Mouse (Mus musculus): ENCODE data around the gene Hmces. TPM values are rescaled to one million over a fixed set of nuclear protein-coding genes. Genes with fewer than 3 reads are reported as not detected.
A peak's percentile ranks its signal among the peaks of the same experiment; 100 is the strongest.

Gene Hmces
- polyA plus RNA-seq, 1 experiment from 2014 or later = 81.9 TPM

DNA sequence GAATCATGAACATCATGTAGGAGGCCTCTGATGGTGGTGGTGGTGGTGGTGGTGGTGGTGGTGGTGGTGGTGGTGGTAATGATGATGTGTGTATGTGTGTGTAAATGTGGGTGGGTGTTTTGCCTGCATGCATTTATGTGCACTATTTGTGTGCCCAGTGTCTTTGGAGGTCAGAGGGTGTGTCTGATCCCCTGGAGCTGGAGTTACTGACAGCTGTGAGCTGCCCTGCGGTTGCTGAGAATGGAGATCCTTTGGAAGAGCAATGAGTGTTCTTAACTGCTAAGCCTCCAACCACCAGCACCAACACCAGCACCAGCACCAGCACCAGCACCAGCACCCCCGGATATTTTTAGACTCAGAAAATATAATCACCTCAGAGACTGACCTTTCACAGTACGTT, 31.5 kb upstream of the Hmces start:
- Histone ChIP-seq H3K4me1 (no peaks in the 10 kb centered on the region), H3K36me3 (no peaks in the 10 kb centered on the region), H3K4me3 (no peak overlapping the region), H3K27me3 (ENCODE audit: low read depth, poor library complexity, severe bottlenecking) (no peaks in the 10 kb centered on the region), H3K9me3 (replicated peaks) (no peaks in the 10 kb centered on the region), H3K27ac (no peak overlapping the region)
- 82% methylated on average over 3 of the region's 3 CpGs for WGBS
- DNase-seq (ENCODE audit: low spot score) = no peak

DNA sequence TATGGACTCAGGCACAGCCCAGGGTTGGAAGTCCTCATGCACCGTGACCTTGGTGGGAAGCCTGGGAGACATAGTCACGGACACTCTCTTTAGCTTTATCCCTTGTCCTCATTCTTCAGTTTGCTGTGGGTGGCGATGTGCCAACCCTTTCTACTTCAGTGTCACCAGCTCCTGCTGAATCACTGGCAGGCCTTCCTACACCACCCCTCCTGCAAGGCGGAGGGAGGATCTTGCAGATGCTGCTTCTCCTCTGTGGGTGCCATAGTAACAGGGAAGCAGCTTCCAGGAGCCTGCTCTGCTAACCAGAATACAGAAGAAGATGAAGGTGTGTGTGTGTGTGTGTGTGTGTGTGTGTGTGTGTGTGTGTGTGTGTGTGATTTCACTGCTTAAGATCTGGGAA, 30.9 kb upstream of the Hmces start:
- DNase-seq (ENCODE audit: low spot score) = no peak

DNA sequence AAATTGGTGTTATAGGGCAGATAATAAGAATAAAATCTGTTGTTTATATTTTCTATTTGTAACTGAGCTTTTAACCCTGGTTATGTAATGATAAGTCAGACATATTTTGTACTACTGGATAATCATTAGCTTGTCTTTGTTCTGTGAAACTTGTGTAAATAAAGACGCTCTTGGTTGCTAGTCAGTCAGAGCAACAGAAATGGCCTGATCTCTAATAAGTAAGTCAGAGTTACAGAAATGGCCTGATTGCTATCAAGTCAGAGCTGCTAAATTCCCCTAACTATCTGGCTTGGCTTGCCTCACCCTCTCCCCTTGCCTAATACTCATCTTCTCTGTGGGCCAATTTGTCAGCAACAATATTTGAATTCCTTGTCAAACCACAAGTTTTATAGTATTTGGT, 27.0 kb upstream of the Hmces start:
- WGBS = 96% methylated on average over 1 of the region's 1 CpGs
- peaks cover 7% of the 10 kb centered on the region for H3K4me1 ChIP-seq
- H3K36me3 ChIP-seq = peaks cover 28% of the 10 kb centered on the region
- no peak overlapping the region for H3K4me3 ChIP-seq
- H3K9me3 ChIP-seq (replicated peaks) = no peaks in the 10 kb centered on the region
- H3K27me3 ChIP-seq (ENCODE audit: low read depth, poor library complexity, severe bottlenecking) = no peaks in the 10 kb centered on the region
- H3K27ac ChIP-seq = no peak overlapping the region
- DNase-seq (ENCODE audit: low spot score) = no peak

More for the DNA sequence above, 30.9 kb upstream of the Hmces start:
- WGBS = 81% methylated on average over 4 of the region's 4 CpGs
- no peaks in the 10 kb centered on the region for H3K36me3 ChIP-seq
- H3K27me3 ChIP-seq (ENCODE audit: low read depth, poor library complexity, severe bottlenecking) = no peaks in the 10 kb centered on the region
- H3K4me3 ChIP-seq = no peak overlapping the region
- no peaks in the 10 kb centered on the region for H3K4me1 ChIP-seq
- no peaks in the 10 kb centered on the region for H3K9me3 ChIP-seq (replicated peaks)
- H3K27ac ChIP-seq = no peak overlapping the region

- no peaks in the 10 kb centered on the region for H3K27me3 ChIP-seq (ENCODE audit: low read depth, poor library complexity, severe bottlenecking)
- peak within 1 kb of the TSS; percentile 91 for H3K27ac ChIP-seq
- peaks cover 37% of the 10 kb centered on the region for H3K36me3 ChIP-seq
- H3K4me1 ChIP-seq = peaks cover 7% of the 10 kb centered on the region
- DNase-seq (ENCODE audit: low spot score) = peak; percentile 100
- under 1% methylated on average over 31 of the region's 31 CpGs for WGBS
- no peaks in the 10 kb centered on the region for H3K9me3 ChIP-seq (replicated peaks)
- peak within 1 kb of the TSS; percentile 84 for H3K4me3 ChIP-seq
Observed at GRCm38 (mm10) chr6:87887594-87888233, 26.0 kb upstream of the Hmces start, which contains the start of gene Copg1. Gene Copg1, plus strand, starts transcription at chr6:87887814.

- H3K27ac ChIP-seq = no peak overlapping the region
- peaks cover 99% of the 10 kb centered on the region for H3K36me3 ChIP-seq
- peaks cover 1% of the 10 kb centered on the region for H3K4me1 ChIP-seq
- no peak overlapping the region for H3K4me3 ChIP-seq
- no peaks in the 10 kb centered on the region for H3K9me3 ChIP-seq (replicated peaks)
- no peaks in the 10 kb centered on the region for H3K27me3 ChIP-seq (ENCODE audit: low read depth, poor library complexity, severe bottlenecking)
- WGBS = 96% methylated on average over 7 of the region's 7 CpGs
- no peak for DNase-seq (ENCODE audit: low spot score)
Observed at GRCm38 (mm10) chr6:87893931-87894330, 19.8 kb upstream of the Hmces start.

- no peak for DNase-seq (ENCODE audit: low spot score)
- Histone ChIP-seq H3K36me3 (peaks cover 99% of the 10 kb centered on the region), H3K27me3 (ENCODE audit: low read depth, poor library complexity, severe bottlenecking) (no peaks in the 10 kb centered on the region), H3K4me1 (no peaks in the 10 kb centered on the region), H3K4me3 (no peak overlapping the region), H3K9me3 (replicated peaks) (no peaks in the 10 kb centered on the region), H3K27ac (no peak overlapping the region)
- 97% methylated on average over 10 of the region's 10 CpGs for WGBS
Observed at GRCm38 (mm10) chr6:87898028-87898427, 15.7 kb upstream of the Hmces start.

- DNase-seq (ENCODE audit: low spot score) = no peak
- peaks cover 98% of the 10 kb centered on the region for H3K36me3 ChIP-seq
- H3K27me3 ChIP-seq (ENCODE audit: low read depth, poor library complexity, severe bottlenecking) = no peaks in the 10 kb centered on the region
- WGBS = 70% methylated on average over 5 of the region's 5 CpGs
- no peaks in the 10 kb centered on the region for H3K4me1 ChIP-seq
- no peaks in the 10 kb centered on the region for H3K9me3 ChIP-seq (replicated peaks)
- H3K4me3 ChIP-seq = no peak overlapping the region
- H3K27ac ChIP-seq = no peak overlapping the region
Observed at GRCm38 (mm10) chr6:87906632-87907031, 7.1 kb upstream of the Hmces start.

- peaks cover 8% of the 10 kb centered on the region for H3K4me1 ChIP-seq
- no peak for DNase-seq (ENCODE audit: low spot score)
- H3K9me3 ChIP-seq (replicated peaks) = no peaks in the 10 kb centered on the region
- no peak overlapping the region for H3K27ac ChIP-seq
- no peak overlapping the region for H3K4me3 ChIP-seq
- peaks cover 91% of the 10 kb centered on the region for H3K36me3 ChIP-seq
- H3K27me3 ChIP-seq (ENCODE audit: low read depth, poor library complexity, severe bottlenecking) = no peaks in the 10 kb centered on the region
- WGBS = 95% methylated on average over 6 of the region's 6 CpGs
Observed at GRCm38 (mm10) chr6:87909181-87909580, 4.6 kb upstream of the Hmces start.

GRCm38 (mm10) chr6:87911559-87911958, 2.2 kb upstream of the Hmces start:
- 90% methylated on average over 6 of the region's 6 CpGs for WGBS

DNA sequence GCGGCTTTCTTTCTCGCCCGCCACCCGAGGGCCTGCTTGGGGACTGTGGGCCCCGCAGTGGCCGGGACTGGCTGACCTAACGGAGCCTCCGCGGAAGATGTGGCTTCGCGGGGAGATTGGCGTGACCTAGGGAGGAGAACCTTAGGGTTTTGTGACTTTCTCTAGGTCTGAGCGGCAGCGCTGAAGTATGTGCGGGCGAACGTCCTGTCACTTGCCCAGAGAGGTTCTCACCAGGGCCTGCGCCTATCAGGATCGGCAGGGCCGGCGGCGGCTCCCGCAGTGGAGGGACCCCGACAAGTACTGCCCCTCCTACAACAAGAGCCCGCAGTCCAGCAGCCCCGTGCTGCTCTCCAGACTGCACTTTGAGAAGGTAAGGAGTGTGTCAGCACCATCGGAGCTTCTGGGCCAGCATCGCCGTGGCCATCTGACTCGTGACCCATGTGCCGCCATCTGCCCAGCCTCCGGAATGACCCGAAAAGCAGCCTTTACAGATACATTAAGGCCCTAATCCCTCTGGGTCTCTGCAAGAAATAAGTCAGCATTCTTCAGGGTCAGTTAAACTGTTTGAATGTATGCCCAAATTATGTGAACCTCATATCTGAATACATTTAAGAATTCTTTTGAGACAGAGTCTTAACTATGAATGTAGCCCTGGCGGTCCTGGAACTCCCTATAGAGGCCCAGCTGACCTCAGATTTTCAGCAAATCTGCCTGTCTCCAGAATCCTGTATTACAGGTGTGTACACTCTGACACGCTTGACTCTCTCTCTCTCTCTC, 779 bp downstream of the Hmces start:
- H3K9me3 ChIP-seq (replicated peaks) = no peaks in the 10 kb centered on the region
- H3K27ac ChIP-seq = peak overlapping the region; percentile 92
- peaks cover 18% of the 10 kb centered on the region for H3K4me1 ChIP-seq
- H3K27me3 ChIP-seq (ENCODE audit: low read depth, poor library complexity, severe bottlenecking) = no peaks in the 10 kb centered on the region
- H3K4me3 ChIP-seq = peak overlapping the region; percentile 89
- DNase-seq (ENCODE audit: low spot score) = peak; percentile 71
- H3K36me3 ChIP-seq = peaks cover 78% of the 10 kb centered on the region
- WGBS = 4% methylated on average over 35 of the region's 35 CpGs

More at GRCm38 (mm10) chr6:87911559-87911958, 2.2 kb upstream of the Hmces start:
- DNase-seq (ENCODE audit: low spot score) = no peak
- Histone ChIP-seq H3K36me3 (peaks cover 78% of the 10 kb centered on the region), H3K4me3 (no peak overlapping the region), H3K4me1 (peaks cover 18% of the 10 kb centered on the region), H3K9me3 (replicated peaks) (no peaks in the 10 kb centered on the region), H3K27me3 (ENCODE audit: low read depth, poor library complexity, severe bottlenecking) (no peaks in the 10 kb centered on the region), H3K27ac (no peak overlapping the region)

GRCm38 (mm10) chr6:87915939-87916338, 2.2 kb downstream of the Hmces start:
- no peak for DNase-seq (ENCODE audit: low spot score)
- Histone ChIP-seq H3K4me1 (peaks cover 18% of the 10 kb centered on the region), H3K27ac (no peak overlapping the region), H3K4me3 (no peak overlapping the region), H3K27me3 (ENCODE audit: low read depth, poor library complexity, severe bottlenecking) (no peaks in the 10 kb centered on the region), H3K36me3 (peaks cover 78% of the 10 kb centered on the region), H3K9me3 (replicated peaks) (no peaks in the 10 kb centered on the region)
- 91% methylated on average over 5 of the region's 5 CpGs for WGBS

GRCm38 (mm10) chr6:87921201-87921600, 7.5 kb downstream of the Hmces start:
- no peaks in the 10 kb centered on the region for H3K4me1 ChIP-seq
- DNase-seq (ENCODE audit: low spot score) = no peak
- 98% methylated on average over 4 of the region's 4 CpGs for WGBS
- H3K36me3 ChIP-seq = peaks cover 95% of the 10 kb centered on the region
- no peak overlapping the region for H3K27ac ChIP-seq
- no peaks in the 10 kb centered on the region for H3K9me3 ChIP-seq (replicated peaks)
- no peaks in the 10 kb centered on the region for H3K27me3 ChIP-seq (ENCODE audit: low read depth, poor library complexity, severe bottlenecking)
- no peak overlapping the region for H3K4me3 ChIP-seq

GRCm38 (mm10) chr6:87923624-87924023, 9.9 kb downstream of the Hmces start:
- no peaks in the 10 kb centered on the region for H3K4me1 ChIP-seq
- WGBS = 91% methylated on average over 1 of the region's 1 CpGs
- no peaks in the 10 kb centered on the region for H3K9me3 ChIP-seq (replicated peaks)
- no peak for DNase-seq (ENCODE audit: low spot score)
- peaks cover 88% of the 10 kb centered on the region for H3K36me3 ChIP-seq
- H3K4me3 ChIP-seq = no peak overlapping the region
- H3K27me3 ChIP-seq (ENCODE audit: low read depth, poor library complexity, severe bottlenecking) = no peaks in the 10 kb centered on the region
- H3K27ac ChIP-seq = no peak overlapping the region
